Mouse (Mus musculus) macrophage (primary cell): ENCODE results near the gene Gucd1. TPM values are rescaled to one million over a fixed set of nuclear protein-coding genes. Genes with fewer than 3 reads are reported as not detected.
"Not testable (repeated sequence)": the region's sequence is repeated elsewhere in the genome, so short reads cannot be mapped to it uniquely, and the experiment has no call there.

ENCODE experiments used
- H3K27ac ChIP-seq: fragments of 350-480 bp; formaldehyde crosslinking; 2 replicates; pipeline ENCODE4 v1.9.0; 2021
- H3K36me3 ChIP-seq: fragments of 350-480 bp; formaldehyde crosslinking; 2 replicates; pipeline ENCODE4 v1.9.0; 2021; ENCODE audit errors: inconsistent target
- H3K4me3 ChIP-seq: fragments of 350-480 bp; formaldehyde crosslinking; 2 replicates; pipeline ENCODE4 v1.9.0; 2021; ENCODE audit errors: inconsistent target
- H3K79me2 ChIP-seq: fragments of 350-480 bp; formaldehyde crosslinking; 2 replicates; pipeline ENCODE4 v1.9.0; 2021; ENCODE audit errors: inconsistent target
- WGBS: methylation state at CpG from one replicate; pipeline ENCODE4 v1.1.7; 2026; ENCODE audit warnings: inconsistent platforms; ENCODE audit not compliant: missing documents; 5-methylcytosine and 5-hydroxymethylcytosine counted together
- polyA plus RNA-seq: library from polyadenylated mRNA; stranded (reverse); fragments of 250-400 nt; gene quantifications from 3 replicates; pipeline ENCODE4 v1.2.4, GENCODE M21; 2018; ENCODE audit warnings: inconsistent platforms

The Gucd1 gene
- polyA plus RNA-seq, 1 experiment from 2014 or later, result 11.2 TPM

GRCm38 (mm10) chr10:75554090-75554489 lies 36.3 kb upstream of the Gucd1 start:
- WGBS, result 56% methylated on average over 7 of the region's 8 CpGs

GRCm38 (mm10) chr10:75552701-75553450 lies 35.1 kb upstream of the Gucd1 start:
- Histone ChIP-seq H3K27ac (no peak overlapping the region), H3K36me3 (no peaks in the 10 kb centered on the region), H3K79me2 (no peaks in the 10 kb centered on the region), H3K4me3 (no peak overlapping the region)
- WGBS, result 96% methylated on average over 13 of the region's 13 CpGs

More at GRCm38 (mm10) chr10:75554090-75554489, 36.3 kb upstream of the Gucd1 start:
- Histone ChIP-seq H3K79me2 (no peaks in the 10 kb centered on the region), H3K36me3 (no peaks in the 10 kb centered on the region), H3K4me3 (no peak overlapping the region), H3K27ac (no peak overlapping the region)

GRCm38 (mm10) chr10:75552106-75552505 lies 34.3 kb upstream of the Gucd1 start:
- no peak overlapping the region for H3K27ac ChIP-seq
- H3K4me3 ChIP-seq, result no peak overlapping the region
- whole genome bisulfite sequencing, result 96% methylated on average over 2 of the region's 2 CpGs
- no peaks in the 10 kb centered on the region for H3K79me2 ChIP-seq
- H3K36me3 ChIP-seq, result no peaks in the 10 kb centered on the region

GRCm38 (mm10) chr10:75551175-75551574 lies 33.4 kb upstream of the Gucd1 start:
- H3K4me3 ChIP-seq, result no peak overlapping the region
- no peak overlapping the region for H3K27ac ChIP-seq
- WGBS, result 14% methylated on average over 12 of the region's 12 CpGs
- no peaks in the 10 kb centered on the region for H3K36me3 ChIP-seq
- no peaks in the 10 kb centered on the region for H3K79me2 ChIP-seq

GRCm38 (mm10) chr10:75549886-75550285 lies 32.1 kb upstream of the Gucd1 start:
- WGBS, result 78% methylated on average over 7 of the region's 7 CpGs
- no peak overlapping the region for H3K27ac ChIP-seq
- no peaks in the 10 kb centered on the region for H3K36me3 ChIP-seq
- no peaks in the 10 kb centered on the region for H3K79me2 ChIP-seq
- no peak overlapping the region for H3K4me3 ChIP-seq

GRCm38 (mm10) chr10:75548486-75548885 lies 30.7 kb upstream of the Gucd1 start:
- no peak overlapping the region for H3K27ac ChIP-seq
- 89% methylated on average over 14 of the region's 14 CpGs for WGBS
- H3K36me3 ChIP-seq, result no peaks in the 10 kb centered on the region
- H3K4me3 ChIP-seq, result no peak overlapping the region
- H3K79me2 ChIP-seq, result no peaks in the 10 kb centered on the region

- no peaks in the 10 kb centered on the region for H3K36me3 ChIP-seq
- no peaks in the 10 kb centered on the region for H3K79me2 ChIP-seq
- H3K4me3 ChIP-seq, result no peak overlapping the region
- no peak overlapping the region for H3K27ac ChIP-seq
- WGBS, result 83% methylated on average over 7 of the region's 7 CpGs
Measured at GRCm38 (mm10) chr10:75547901-75548300, 30.1 kb upstream of the Gucd1 start.

- H3K27ac ChIP-seq, result no peak overlapping the region
- H3K4me3 ChIP-seq, result no peak overlapping the region
- peaks cover 8% of the 10 kb centered on the region; the same call in 1 of the 2 replicates for H3K79me2 ChIP-seq
- peaks cover 39% of the 10 kb centered on the region for H3K36me3 ChIP-seq
- WGBS, result 95% methylated on average over 5 of the region's 5 CpGs
Measured at GRCm38 (mm10) chr10:75536123-75536522, 18.4 kb upstream of the Gucd1 start.

GRCm38 (mm10) chr10:75535423-75535822 lies 17.7 kb upstream of the Gucd1 start:
- Histone ChIP-seq H3K36me3 (peaks cover 39% of the 10 kb centered on the region), H3K27ac (no peak overlapping the region), H3K4me3 (no peak overlapping the region), H3K79me2 (peaks cover 15% of the 10 kb centered on the region; the same call in 1 of the 2 replicates)
- WGBS, result 86% methylated on average over 2 of the region's 2 CpGs

- Histone ChIP-seq H3K36me3 (peaks cover 39% of the 10 kb centered on the region), H3K79me2 (peaks cover 20% of the 10 kb centered on the region; the same call in 1 of the 2 replicates), H3K4me3 (no peak overlapping the region), H3K27ac (no peak overlapping the region)
- 93% methylated on average over 5 of the region's 8 CpGs for WGBS
Measured at GRCm38 (mm10) chr10:75534934-75535333, 17.2 kb upstream of the Gucd1 start.

- 94% methylated on average over 8 of the region's 8 CpGs for WGBS
- Histone ChIP-seq H3K27ac (no peak overlapping the region), H3K4me3 (no peak overlapping the region), H3K36me3 (peaks cover 39% of the 10 kb centered on the region), H3K79me2 (peaks cover 27% of the 10 kb centered on the region; the same call in 1 of the 2 replicates)
Measured at GRCm38 (mm10) chr10:75534216-75534615, 16.4 kb upstream of the Gucd1 start.

GRCm38 (mm10) chr10:75531532-75532090 lies 13.8 kb upstream of the Gucd1 start:
- WGBS, result 86% methylated on average over 9 of the region's 9 CpGs
- H3K79me2 ChIP-seq, result peaks cover 53% of the 10 kb centered on the region
- no peak overlapping the region for H3K4me3 ChIP-seq
- H3K27ac ChIP-seq, result no peak overlapping the region
- peaks cover 39% of the 10 kb centered on the region for H3K36me3 ChIP-seq

- H3K4me3 ChIP-seq, result no peak overlapping the region
- H3K36me3 ChIP-seq, result peaks cover 32% of the 10 kb centered on the region
- WGBS, result 100% methylated on average over 2 of the region's 2 CpGs
- peaks cover 66% of the 10 kb centered on the region for H3K79me2 ChIP-seq
- H3K27ac ChIP-seq, result no peak overlapping the region
Measured at GRCm38 (mm10) chr10:75530322-75530721, 12.6 kb upstream of the Gucd1 start.

GRCm38 (mm10) chr10:75525450-75525849 lies 7.7 kb upstream of the Gucd1 start:
- Histone ChIP-seq H3K79me2 (peaks cover 100% of the 10 kb centered on the region), H3K36me3 (peaks cover 10% of the 10 kb centered on the region; the same call in 1 of the 2 replicates)
- 94% methylated on average over 8 of the region's 9 CpGs for WGBS
- not testable (repeated sequence) for H3K27ac ChIP-seq, H3K4me3 ChIP-seq

- Histone ChIP-seq H3K4me3 (no peak overlapping the region), H3K79me2 (peaks cover 91% of the 10 kb centered on the region), H3K36me3 (peaks cover 10% of the 10 kb centered on the region; the same call in 1 of the 2 replicates), H3K27ac (no peak overlapping the region)
- 100% methylated on average over 1 of the region's 4 CpGs for WGBS
Measured at GRCm38 (mm10) chr10:75521643-75522042, 3.9 kb upstream of the Gucd1 start.
